Mouse (Mus musculus) hindbrain, embryonic 12.5 days (tissue): Measurements from ENCODE around the gene Rerg. TPM values are rescaled to one million over a fixed set of nuclear protein-coding genes. Genes with fewer than 3 reads are reported as not detected.

ENCODE experiments used
- ATAC-seq: fragments of 200-750 bp; cut with Nextera tagmentation; 2 replicates; pipeline ENCODE4 v1.8.0; 2017; ENCODE audit warnings: moderate TSS enrichment; ENCODE audit not compliant: low FRiP score
- H3K27ac ChIP-seq: fragments of 300-500 bp; sonication (generic); 2 replicates; pipeline ENCODE4 v1.5.1; 2016; ENCODE audit warnings: mild to moderate bottlenecking
- H3K27me3 ChIP-seq: fragments of 300-500 bp; sonication (generic); 2 replicates; pipeline ENCODE4 v1.6.1; 2016; ENCODE audit warnings: mild to moderate bottlenecking
- H3K36me3 ChIP-seq: fragments of 300-500 bp; sonication (generic); 2 replicates; pipeline ENCODE4 v1.6.1; 2016; ENCODE audit warnings: mild to moderate bottlenecking
- H3K4me1 ChIP-seq: fragments of 300-500 bp; sonication (generic); 2 replicates; pipeline ENCODE4 v1.6.1; 2016
- H3K4me2 ChIP-seq: fragments of 300-500 bp; sonication (generic); replicated peaks from 2 replicates; pipeline ENCODE4 v1.6.1; 2016; ENCODE audit warnings: mild to moderate bottlenecking
- H3K4me3 ChIP-seq: fragments of 300-500 bp; sonication (generic); 2 replicates; pipeline ENCODE4 v1.5.1; 2016; ENCODE audit warnings: mild to moderate bottlenecking
- H3K9ac ChIP-seq: fragments of 300-500 bp; sonication (generic); 2 replicates; pipeline ENCODE4 v1.6.1; 2016; ENCODE audit warnings: mild to moderate bottlenecking, moderate library complexity
- H3K9me3 ChIP-seq: fragments of 300-500 bp; sonication (generic); replicated peaks from 2 replicates; pipeline ENCODE4 v1.6.1; 2016; ENCODE audit warnings: mild to moderate bottlenecking
- WGBS: fragments of 180-500 bp; shearing (Covaris S2); methylation state at CpG from one replicate; pipeline ENCODE4 v1.1.7; 2016; 5-methylcytosine and 5-hydroxymethylcytosine counted together
- polyA plus RNA-seq: library from polyadenylated mRNA; unstranded; fragments of >200 nt; fragmentation: Nextera tagmentation; extraction: Ambion mirVana; gene quantifications from 2 replicates; pipeline ENCODE4 v1.2.1, GENCODE M21; 2016

Rerg gene
- polyA plus RNA-seq, 1 experiment from 2014 or later: 3.0 TPM

GRCm38 (mm10) chr6:137188375-137188926 is 18.2 kb upstream of the Rerg start:
- H3K4me3 ChIP-seq: no peak overlapping the region
- H3K27ac ChIP-seq: no peak overlapping the region
- 55% methylated on average over 9 of the region's 11 CpGs for WGBS
- no peak overlapping the region for H3K4me2 ChIP-seq
- H3K4me1 ChIP-seq: no peaks in the 10 kb centered on the region
- H3K36me3 ChIP-seq: no peaks in the 10 kb centered on the region
- ATAC-seq: peak; percentile 68; the same call in 1 of the 2 replicates
- no peaks in the 10 kb centered on the region for H3K27me3 ChIP-seq
- no peak overlapping the region for H3K9ac ChIP-seq
- H3K9me3 ChIP-seq: no peaks in the 10 kb centered on the region

- Histone ChIP-seq H3K27ac (no peak overlapping the region), H3K4me1 (no peaks in the 10 kb centered on the region)
These were observed 17.1 kb upstream of the Rerg start for GRCm38 (mm10) chr6:137187426-137187825.

GRCm38 (mm10) chr6:137180636-137181035 is 10.3 kb upstream of the Rerg start:
- Histone ChIP-seq H3K27ac (no peak overlapping the region), H3K4me1 (0 out of 2 replicates have a peak, but pooled peaks cover 5% of the 10 kb centered on the region), H3K4me2 (no peak overlapping the region), H3K9ac (no peak overlapping the region), H3K27me3 (no peaks in the 10 kb centered on the region), H3K9me3 (no peaks in the 10 kb centered on the region), H3K36me3 (no peaks in the 10 kb centered on the region), H3K4me3 (no peak overlapping the region)
- no peak for ATAC-seq
- WGBS: 76% methylated on average over 6 of the region's 6 CpGs

More at GRCm38 (mm10) chr6:137187426-137187825, 17.1 kb upstream of the Rerg start:
- no peak for ATAC-seq
- WGBS: 78% methylated on average over 3 of the region's 3 CpGs
- Histone ChIP-seq H3K4me3 (no peak overlapping the region), H3K9ac (no peak overlapping the region), H3K36me3 (no peaks in the 10 kb centered on the region), H3K9me3 (no peaks in the 10 kb centered on the region), H3K4me2 (no peak overlapping the region), H3K27me3 (no peaks in the 10 kb centered on the region)

GRCm38 (mm10) chr6:137180115-137180514 is 9.8 kb upstream of the Rerg start:
- no peaks in the 10 kb centered on the region for H3K9me3 ChIP-seq
- H3K4me2 ChIP-seq: no peak overlapping the region
- H3K36me3 ChIP-seq: no peaks in the 10 kb centered on the region
- no peaks in the 10 kb centered on the region for H3K27me3 ChIP-seq
- ATAC-seq: no peak
- H3K27ac ChIP-seq: no peak overlapping the region
- no peak overlapping the region for H3K4me3 ChIP-seq
- 0 out of 2 replicates have a peak, but pooled peaks cover 5% of the 10 kb centered on the region for H3K4me1 ChIP-seq
- no peak overlapping the region for H3K9ac ChIP-seq
- 48% methylated on average over 8 of the region's 8 CpGs for WGBS

- 0 out of 2 replicates have a peak, but pooled peaks cover 5% of the 10 kb centered on the region for H3K4me1 ChIP-seq
- no peaks in the 10 kb centered on the region for H3K27me3 ChIP-seq
- H3K27ac ChIP-seq: no peak overlapping the region
- H3K9me3 ChIP-seq: no peaks in the 10 kb centered on the region
- 48% methylated on average over 3 of the region's 3 CpGs for WGBS
- ATAC-seq: no peak
- H3K9ac ChIP-seq: no peak overlapping the region
- H3K4me2 ChIP-seq: no peak overlapping the region
- no peaks in the 10 kb centered on the region for H3K36me3 ChIP-seq
- H3K4me3 ChIP-seq: no peak overlapping the region
These were observed 8.7 kb upstream of the Rerg start for GRCm38 (mm10) chr6:137179026-137179425.

GRCm38 (mm10) chr6:137170646-137171045 is 349 bp upstream of the Rerg start:
- no peaks in the 10 kb centered on the region for H3K36me3 ChIP-seq
- no peak for ATAC-seq
- H3K27ac ChIP-seq: no peak overlapping the region
- peaks cover 11% of the 10 kb centered on the region for H3K4me1 ChIP-seq
- H3K27me3 ChIP-seq: peaks cover 27% of the 10 kb centered on the region
- no peak overlapping the region for H3K9ac ChIP-seq
- H3K9me3 ChIP-seq: no peaks in the 10 kb centered on the region
- H3K4me2 ChIP-seq: no peak overlapping the region
- WGBS: 35% methylated on average over 7 of the region's 7 CpGs
- H3K4me3 ChIP-seq: no peak overlapping the region

- Histone ChIP-seq H3K4me2 (peak overlapping the region; percentile 96), H3K36me3 (no peaks in the 10 kb centered on the region), H3K9ac (peak overlapping the region; percentile 57), H3K9me3 (no peaks in the 10 kb centered on the region), H3K4me3 (peak overlapping the region; percentile 48), H3K4me1 (peaks cover 11% of the 10 kb centered on the region), H3K27ac (no peak overlapping the region), H3K27me3 (peaks cover 27% of the 10 kb centered on the region)
- WGBS: under 1% methylated on average over 53 of the region's 53 CpGs
- ATAC-seq: peak; percentile 96
These were observed 927 bp downstream of the Rerg start for GRCm38 (mm10) chr6:137169171-137169968.

- Histone ChIP-seq H3K4me3 (no peak overlapping the region), H3K27me3 (peaks cover 27% of the 10 kb centered on the region), H3K9ac (no peak overlapping the region), H3K9me3 (no peaks in the 10 kb centered on the region), H3K27ac (no peak overlapping the region), H3K4me2 (no peak overlapping the region), H3K36me3 (no peaks in the 10 kb centered on the region), H3K4me1 (peaks cover 11% of the 10 kb centered on the region)
- ATAC-seq: no peak
- 32% methylated on average over 4 of the region's 4 CpGs for WGBS
These were observed 3.5 kb downstream of the Rerg start for GRCm38 (mm10) chr6:137166843-137167242.

GRCm38 (mm10) chr6:137163571-137163970 is 6.7 kb downstream of the Rerg start:
- no peak overlapping the region for H3K27ac ChIP-seq
- H3K4me1 ChIP-seq: no peaks in the 10 kb centered on the region; the same call in 1 of the 2 replicates
- ATAC-seq: no peak
- H3K4me3 ChIP-seq: no peak overlapping the region
- H3K27me3 ChIP-seq: peaks cover 14% of the 10 kb centered on the region
- no peaks in the 10 kb centered on the region for H3K36me3 ChIP-seq
- H3K9ac ChIP-seq: no peak overlapping the region
- no peaks in the 10 kb centered on the region for H3K9me3 ChIP-seq
- 76% methylated on average over 10 of the region's 10 CpGs for WGBS
- H3K4me2 ChIP-seq: no peak overlapping the region

- Histone ChIP-seq H3K27ac (no peak overlapping the region), H3K27me3 (peaks cover 9% of the 10 kb centered on the region), H3K4me3 (no peak overlapping the region), H3K36me3 (no peaks in the 10 kb centered on the region), H3K4me1 (no peaks in the 10 kb centered on the region; the same call in 1 of the 2 replicates), H3K4me2 (no peak overlapping the region), H3K9ac (no peak overlapping the region), H3K9me3 (no peaks in the 10 kb centered on the region)
- 76% methylated on average over 4 of the region's 4 CpGs for WGBS
- no peak for ATAC-seq
These were observed 7.2 kb downstream of the Rerg start for GRCm38 (mm10) chr6:137163061-137163460.

GRCm38 (mm10) chr6:137162481-137162880 is 7.8 kb downstream of the Rerg start:
- no peak overlapping the region for H3K4me3 ChIP-seq
- WGBS: 91% methylated on average over 7 of the region's 7 CpGs
- H3K4me1 ChIP-seq: no peaks in the 10 kb centered on the region; the same call in 1 of the 2 replicates
- H3K27me3 ChIP-seq: peaks cover 3% of the 10 kb centered on the region
- no peak for ATAC-seq
- H3K9me3 ChIP-seq: no peaks in the 10 kb centered on the region
- no peak overlapping the region for H3K4me2 ChIP-seq
- H3K9ac ChIP-seq: no peak overlapping the region
- no peaks in the 10 kb centered on the region for H3K36me3 ChIP-seq
- H3K27ac ChIP-seq: no peak overlapping the region

GRCm38 (mm10) chr6:137161491-137162088 is 8.7 kb downstream of the Rerg start:
- no peak overlapping the region for H3K9ac ChIP-seq
- H3K4me2 ChIP-seq: no peak overlapping the region
- H3K4me3 ChIP-seq: no peak overlapping the region
- H3K9me3 ChIP-seq: no peaks in the 10 kb centered on the region
- H3K27me3 ChIP-seq: no peaks in the 10 kb centered on the region
- no peak overlapping the region for H3K27ac ChIP-seq
- ATAC-seq: no peak
- 87% methylated on average over 11 of the region's 11 CpGs for WGBS
- no peaks in the 10 kb centered on the region; the same call in 1 of the 2 replicates for H3K4me1 ChIP-seq
- H3K36me3 ChIP-seq: no peaks in the 10 kb centered on the region
